ENCODE assay signal across 29 mouse cellular contexts in genomic region chr4:92942068-92942707, GRCm38 (mm10).
DNase-seq lines count a peak whose midpoint lies in the region; ATAC-seq lines count a peak whose summit lies in the region.
"Had no signal": no experiment of that assay in that cellular context is flagged by ENCODE, and none has a peak within 500 bp of the region (broad histone marks: within the 10 kb centered on the region; RNA-seq: fewer than 3 reads in every experiment).

No protein-coding gene starts in this region.

- WGBS in kidney, embryonic 16.5 days, result 80% methylated on average over 3 of the region's 3 CpGs
- 85% methylated on average over 3 of the region's 3 CpGs for WGBS in hindbrain, embryonic 12.5 days

- ATAC-seq in megakaryocyte, adult 5-6 weeks (ENCODE audit: poor library complexity, severe bottlenecking), result no peak
- ATAC-seq in granulocyte monocyte progenitor cell, adult 5-6 weeks (replicated peaks; ENCODE audit: poor library complexity, severe bottlenecking), result peak; percentile 56
- ATAC-seq in kidney, embryonic 16.5 days (ENCODE audit: low FRiP score, low TSS enrichment), result no peak
- no peak for ATAC-seq in hindbrain, embryonic 12.5 days (ENCODE audit: low FRiP score)
- ATAC-seq: forebrain, embryonic 14.5 days; liver, embryonic 12.5 days; liver, postnatal 0 days; midbrain, embryonic 15.5 days had no signal

- H3K4me3 ChIP-seq in megakaryocyte, embryonic 14.5 days (replicated peaks), result peak overlapping the region; percentile 77
- no peak overlapping the region for H3K4me3 ChIP-seq in kidney, embryonic 16.5 days (ENCODE audit: low read length)
- H3K4me3 ChIP-seq in hindbrain, embryonic 12.5 days, result no peak overlapping the region
- H3K4me3 ChIP-seq: embryonic facial prominence, embryonic 12.5 days; heart, embryonic 10.5 days; heart, embryonic 15.5 days; kidney, embryonic 15.5 days; liver, embryonic 12.5 days; midbrain, embryonic 10.5 days; midbrain, embryonic 15.5 days had no signal

- no peaks in the 10 kb centered on the region for H3K27me3 ChIP-seq in megakaryocyte, embryonic 14.5 days (replicated peaks)
- H3K27me3 ChIP-seq in kidney, embryonic 16.5 days (ENCODE audit: insufficient read depth, low read length), result no peaks in the 10 kb centered on the region
- no peaks in the 10 kb centered on the region for H3K27me3 ChIP-seq in hindbrain, embryonic 12.5 days
- H3K27me3 ChIP-seq: embryonic facial prominence, embryonic 12.5 days; heart, embryonic 15.5 days; kidney, embryonic 15.5 days; liver, embryonic 12.5 days; midbrain, embryonic 15.5 days had no signal

- no peak overlapping the region for H3K9ac ChIP-seq in kidney, embryonic 16.5 days (replicated peaks; ENCODE audit: low read length)
- H3K9ac ChIP-seq in hindbrain, embryonic 12.5 days, result no peak overlapping the region
- H3K9ac ChIP-seq: embryonic facial prominence, embryonic 12.5 days; heart, embryonic 15.5 days; hindbrain, embryonic 14.5 days; kidney, embryonic 15.5 days; liver, embryonic 12.5 days; liver, postnatal 0 days; midbrain, embryonic 15.5 days had no signal

- no peaks in the 10 kb centered on the region for H3K4me1 ChIP-seq in megakaryocyte, embryonic 14.5 days
- no peaks in the 10 kb centered on the region for H3K4me1 ChIP-seq in kidney, embryonic 16.5 days (ENCODE audit: insufficient read depth, low read length)
- H3K4me1 ChIP-seq in hindbrain, embryonic 12.5 days, result no peaks in the 10 kb centered on the region
- H3K4me1 ChIP-seq: embryonic facial prominence, embryonic 12.5 days; heart, embryonic 10.5 days; heart, embryonic 15.5 days; kidney, embryonic 15.5 days; liver, embryonic 12.5 days; midbrain, embryonic 10.5 days; midbrain, embryonic 15.5 days had no signal

- no peaks in the 10 kb centered on the region for H3K36me3 ChIP-seq in megakaryocyte, embryonic 14.5 days (replicated peaks; ENCODE audit: low read length)
- H3K36me3 ChIP-seq in kidney, embryonic 16.5 days (ENCODE audit: insufficient read depth, low read length), result no peaks in the 10 kb centered on the region
- no peaks in the 10 kb centered on the region for H3K36me3 ChIP-seq in hindbrain, embryonic 12.5 days
- H3K36me3 ChIP-seq: embryonic facial prominence, embryonic 12.5 days; heart, embryonic 10.5 days; heart, embryonic 15.5 days; kidney, embryonic 15.5 days; liver, embryonic 12.5 days; midbrain, embryonic 10.5 days; midbrain, embryonic 15.5 days had no signal

- H3K9me3 ChIP-seq in megakaryocyte, embryonic 14.5 days, result no peaks in the 10 kb centered on the region
- H3K9me3 ChIP-seq in kidney, embryonic 16.5 days (ENCODE audit: low read length), result no peaks in the 10 kb centered on the region
- no peaks in the 10 kb centered on the region for H3K9me3 ChIP-seq in hindbrain, embryonic 12.5 days (replicated peaks)
- H3K9me3 ChIP-seq: embryonic facial prominence, embryonic 12.5 days; heart, embryonic 10.5 days; heart, embryonic 15.5 days; kidney, embryonic 15.5 days; liver, embryonic 12.5 days; midbrain, embryonic 10.5 days; midbrain, embryonic 15.5 days had no signal

- H3K4me2 ChIP-seq in kidney, embryonic 16.5 days (replicated peaks; ENCODE audit: low read depth, low read length), result no peak overlapping the region
- H3K4me2 ChIP-seq in hindbrain, embryonic 12.5 days (replicated peaks), result no peak overlapping the region
- H3K4me2 ChIP-seq: embryonic facial prominence, embryonic 12.5 days; heart, embryonic 15.5 days; hindbrain, embryonic 14.5 days; kidney, embryonic 15.5 days; liver, embryonic 12.5 days; midbrain, embryonic 15.5 days had no signal

- DNase-seq in MEL-GATA-1-ER (ENCODE audit: extremely low read depth, low read depth), result peak; percentile 18
- peak; percentile 2 for DNase-seq in skeletal muscle tissue, adult 2 months (ENCODE audit: low read depth, low spot score)
- no peak for DNase-seq in cerebellum, postnatal 36 days
- DNase-seq: adrenal gland, postnatal 14 days; cerebellum, adult 11-12 months; heart, postnatal 36 days; kidney, adult 18-20 months; kidney, postnatal 4 days; layer of hippocampus, postnatal 36 days; left cerebral cortex, postnatal 4 days; liver, postnatal 0 days; lung, postnatal 36 days; thymus, adult 18-20 months; thymus, postnatal 25 days had no signal

- no peak overlapping the region for H3K27ac ChIP-seq in kidney, embryonic 16.5 days (ENCODE audit: low read length)
- no peak overlapping the region for H3K27ac ChIP-seq in hindbrain, embryonic 12.5 days
- H3K27ac ChIP-seq: embryonic facial prominence, embryonic 12.5 days; heart, embryonic 10.5 days; heart, embryonic 15.5 days; hindbrain, embryonic 14.5 days; kidney, embryonic 15.5 days; liver, embryonic 12.5 days; midbrain, embryonic 10.5 days; midbrain, embryonic 15.5 days; stomach, postnatal 0 days had no signal

Comparison
In these comparisons a context has a peak if more than half of its experiments do, and no peak if none do; other contexts are left out.
1. DNase-seq: peak in MEL-GATA-1-ER (single experiment) and skeletal muscle tissue, adult 2 months (single experiment); none in cerebellum, postnatal 36 days (0 of 2).